Mouse (Mus musculus): ENCODE measurements around the gene Abi3.

Abi3 gene

GRCm38 (mm10) chr11:95783958-95784357, 58.3 kb downstream of the Abi3 start:
- DNase-seq, result no peak

GRCm38 (mm10) chr11:95783457-95783856, 58.8 kb downstream of the Abi3 start:
- DNase-seq, result no peak

GRCm38 (mm10) chr11:95781557-95781956, 60.7 kb downstream of the Abi3 start:
- no peak for DNase-seq

- no peak for DNase-seq
These were observed 61.8 kb downstream of the Abi3 start for GRCm38 (mm10) chr11:95780480-95780879.

All from cerebellum, postnatal 14 days (tissue).